Mouse (Mus musculus): ENCODE data around the gene Tgfb3.

GRCm38 (mm10) chr12:86059341-86059740, 19.5 kb downstream of the Tgfb3 start:
- TF ChIP-seq CTCF (IDR thresholded peaks at IDR 0.05; ENCODE audit: low read depth) (no peak), EP300 (IDR thresholded peaks at IDR 0.05; ENCODE audit: low read depth) (no peak)
